Mouse (Mus musculus) liver, embryonic 14.5 days (tissue): ENCODE data around the gene Tgfbr3.

ENCODE experiments used
- CTCF ChIP-seq: IDR thresholded peaks from 2 replicates; pipeline ENCODE4 v1.5.1; 2016; ENCODE audit warnings: antibody characterized with exemption, low read depth, control low read depth
- EP300 ChIP-seq: IDR thresholded peaks from 2 replicates; pipeline ENCODE4 v1.6.1; 2016; ENCODE audit warnings: antibody characterized with exemption, low read depth

GRCm38 (mm10) chr5:107084431-107084830, 205.0 kb downstream of the Tgfbr3 start:
- TF ChIP-seq EP300, result no peak
- TF ChIP-seq CTCF, result no peak
